ENCODE assay signal across 9 mouse cellular contexts in the genomic region with DNA sequence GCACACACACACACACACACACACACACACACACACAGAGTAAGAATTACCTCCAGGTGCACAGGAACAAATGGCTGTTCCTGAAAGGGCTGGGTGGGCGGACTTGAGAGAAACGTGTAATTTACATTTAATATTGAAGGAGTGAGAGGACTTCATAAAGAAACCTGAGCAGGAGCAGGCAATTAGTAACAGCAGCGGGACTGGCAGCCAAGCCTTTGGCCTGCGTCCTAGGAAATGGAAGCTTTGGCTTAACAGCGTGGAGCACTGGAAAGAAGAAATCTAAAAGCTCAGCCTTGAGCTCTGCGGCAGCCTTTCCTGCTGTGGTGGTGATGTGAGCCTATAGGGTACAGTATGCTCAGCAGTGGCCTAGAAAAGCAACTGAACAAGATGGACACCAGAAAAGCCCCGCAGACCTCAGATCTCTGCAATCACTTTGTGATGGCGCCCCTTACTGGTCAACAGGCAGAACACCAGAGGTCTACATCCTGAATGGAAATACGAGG.
DNase-seq lines count a peak whose midpoint lies in the region; ATAC-seq and TF ChIP-seq lines count a peak whose summit lies in the region.
"Had no signal": no experiment of that assay in that cellular context is flagged by ENCODE, and none has a peak within 500 bp of the region (broad histone marks: within the 10 kb centered on the region; RNA-seq: fewer than 3 reads in every experiment).

No protein-coding gene starts in this region.

- no peaks in the 10 kb centered on the region for H3K9me3 ChIP-seq in heart, postnatal 0 days (replicated peaks; ENCODE audit: control insufficient read depth, low read length)
- H3K9me3 ChIP-seq: stomach, embryonic 15.5 days had no signal

- no peak overlapping the region for H3K4me3 ChIP-seq in heart, postnatal 0 days (ENCODE audit: low read depth, low read length)
- H3K4me3 ChIP-seq: stomach, embryonic 15.5 days had no signal

- no peaks in the 10 kb centered on the region for H3K27me3 ChIP-seq in heart, postnatal 0 days (ENCODE audit: control insufficient read depth, insufficient read depth, low read length)
- H3K27me3 ChIP-seq: stomach, embryonic 15.5 days had no signal

- peak; percentile 37 for TF ChIP-seq CTCF in heart, postnatal 0 days (IDR thresholded peaks at IDR 0.05; ENCODE audit: low read depth)

- no peak for ATAC-seq in heart, postnatal 0 days (ENCODE audit: insufficient read depth, low read depth)
- no peak for ATAC-seq in erythroblast, adult 5-6 weeks (replicated peaks; ENCODE audit: low FRiP score, poor library complexity, severe bottlenecking)

- WGBS in heart, postnatal 0 days, result 70% methylated on average over 9 of the region's 9 CpGs

- H3K9ac ChIP-seq in heart, postnatal 0 days (replicated peaks; ENCODE audit: low read depth, low read length), result no peak overlapping the region
- H3K9ac ChIP-seq: stomach, embryonic 15.5 days had no signal

- no peak overlapping the region for H3K27ac ChIP-seq in heart, postnatal 0 days (ENCODE audit: low read depth)
- H3K27ac ChIP-seq: stomach, embryonic 15.5 days had no signal

- no peak overlapping the region for H3K4me2 ChIP-seq in heart, postnatal 0 days (ENCODE audit: low read depth, low read length)
- H3K4me2 ChIP-seq: stomach, embryonic 15.5 days had no signal

- no peak for DNase-seq in heart, postnatal 0 days (ENCODE audit: low spot score)
- no peak for DNase-seq in heart, adult 9 months (ENCODE audit: low spot score in 2 of 2)
- DNase-seq in cerebellum, postnatal 25 days, result peak; percentile 72 to 77
- peak; percentile 55 to 68 for DNase-seq in frontal cortex, postnatal 36 days (ENCODE audit: low spot score in 2 of 2)
- DNase-seq in layer of hippocampus, adult 9-10 months (ENCODE audit: low spot score), result peak; percentile 49
- peak; percentile 76 for DNase-seq in mesoderm, embryonic 11.5 days (ENCODE audit: low read depth, low spot score)
- DNase-seq in telencephalon, adult 2 months (ENCODE audit: low read depth, low spot score), result peak; percentile 83

- no peaks in the 10 kb centered on the region for H3K36me3 ChIP-seq in heart, postnatal 0 days (replicated peaks; ENCODE audit: control insufficient read depth, insufficient read depth, low read length)
- H3K36me3 ChIP-seq: stomach, embryonic 15.5 days had no signal

- no peak for TF ChIP-seq EP300 in heart, postnatal 0 days (IDR thresholded peaks at IDR 0.05; ENCODE audit: low read depth)

- no peaks in the 10 kb centered on the region for H3K4me1 ChIP-seq in heart, postnatal 0 days (ENCODE audit: control insufficient read depth, insufficient read depth)
- H3K4me1 ChIP-seq: stomach, embryonic 15.5 days had no signal

Comparison
In these comparisons a context has a peak if more than half of its experiments do, and no peak if none do; other contexts are left out.
1. DNase-seq: peak in cerebellum, postnatal 25 days (2 of 2), frontal cortex, postnatal 36 days (2 of 2), layer of hippocampus, adult 9-10 months (single experiment), mesoderm, embryonic 11.5 days (single experiment) and telencephalon, adult 2 months (single experiment); none in heart, postnatal 0 days (single experiment) and heart, adult 9 months (0 of 2).